Mouse (Mus musculus) liver, adult 2 months (tissue): ENCODE data around the gene Gimap8. TPM values are rescaled to one million over a fixed set of nuclear protein-coding genes. Genes with fewer than 3 reads are reported as not detected.

Experiments
- DNase-seq: peaks from one replicate; pipeline ENCODE4 v3.0.0-alpha.2; 2011; ENCODE audit warnings: low read depth, low spot score; ENCODE audit errors: extremely low read depth
- H3K27ac ChIP-seq: fragments of 200-500 bp; replicated peaks from 2 replicates; pipeline ENCODE4 v1.5.1; 2012; ENCODE audit warnings: low read depth, mild to moderate bottlenecking, control low read depth, inconsistent platforms, low read length; ENCODE audit not compliant: insufficient read depth
- H3K27me3 ChIP-seq: fragments of 200-500 bp; 2 replicates; pipeline ENCODE4 v1.6.1; 2012; ENCODE audit warnings: mild to moderate bottlenecking, moderate library complexity, low read length, inconsistent platforms; ENCODE audit not compliant: control insufficient read depth, insufficient read depth
- H3K36me3 ChIP-seq: fragments of 200-500 bp; 2 replicates; pipeline ENCODE4 v1.6.1; 2012; ENCODE audit warnings: low read length, inconsistent platforms; ENCODE audit not compliant: control insufficient read depth, insufficient read depth
- H3K4me1 ChIP-seq: fragments of 200-500 bp; 2 replicates; pipeline ENCODE4 v1.6.1; 2011; ENCODE audit warnings: low read length; ENCODE audit not compliant: control insufficient read depth, insufficient read depth
- H3K4me3 ChIP-seq: fragments of 200-500 bp; 2 replicates; pipeline ENCODE4 v1.5.1; 2011; ENCODE audit warnings: low read depth, mild to moderate bottlenecking, control low read depth, low read length, moderate library complexity; ENCODE audit not compliant: insufficient read depth
- H3K79me2 ChIP-seq: fragments of 200-500 bp; 2 replicates; pipeline ENCODE4 v1.6.1; 2012; ENCODE audit warnings: inconsistent platforms, mild to moderate bottlenecking, low read length, moderate library complexity; ENCODE audit not compliant: control insufficient read depth, insufficient read depth
- H3K9ac ChIP-seq: fragments of 200-500 bp; 2 replicates; pipeline ENCODE4 v1.6.1; 2012; ENCODE audit warnings: low read depth, mild to moderate bottlenecking, control low read depth, inconsistent platforms, low read length
- CTCF ChIP-seq: fragments of 200-500 bp; IDR thresholded peaks from 2 replicates; pipeline ENCODE4 v1.5.1; 2011; ENCODE audit warnings: low read depth, low read length, control low read depth
- POLR2A ChIP-seq: fragments of 200-500 bp; IDR thresholded peaks from 2 replicates; pipeline ENCODE4 v1.6.1; 2011; ENCODE audit warnings: low read length, control low read depth; ENCODE audit not compliant: insufficient read depth; ENCODE audit errors: extremely low read depth
- WGBS: fragments of 180-500 bp; shearing (Covaris S2); methylation state at CpG from one replicate; pipeline ENCODE4 v1.1.7; 2018; 5-methylcytosine and 5-hydroxymethylcytosine counted together
- polyA plus RNA-seq: library from polyadenylated mRNA; depleted of rRNA; stranded (reverse); fragments of >200 nt; gene quantifications from 2 replicates; pipeline ENCODE4 v1.2.3, GENCODE M21; 2012; rRNA removed
- total RNA-seq: library from RNA; depleted of rRNA; stranded (reverse); fragments of >200 nt; gene quantifications from 2 replicates; pipeline ENCODE4 v1.2.3, GENCODE M21; 2014; rRNA removed

Gimap8 gene
- total and polyA plus RNA-seq, 2 experiments = 1.4 to 6.1 TPM

- peaks cover 4% of the 10 kb centered on the region; the same call in 1 of the 2 replicates for H3K4me1 ChIP-seq
- WGBS = 83% methylated on average over 3 of the region's 3 CpGs
Measured at GRCm38 (mm10) chr6:48698888-48699287, 51.9 kb downstream of the Gimap8 start.

GRCm38 (mm10) chr6:48700251-48701075 is 53.4 kb downstream of the Gimap8 start:
- no peaks in the 10 kb centered on the region for H3K79me2 ChIP-seq
- H3K36me3 ChIP-seq = 0 out of 2 replicates have a peak, but pooled peaks cover 4% of the 10 kb centered on the region
- WGBS = 66% methylated on average over 5 of the region's 5 CpGs
- TF ChIP-seq CTCF = no peak
- TF ChIP-seq POLR2A = no peak
- DNase-seq = no peak
- peak overlapping the region; percentile 69 for H3K27ac ChIP-seq
- H3K27me3 ChIP-seq = no peaks in the 10 kb centered on the region
- H3K4me1 ChIP-seq = peaks cover 4% of the 10 kb centered on the region; the same call in 1 of the 2 replicates
- H3K9ac ChIP-seq = no peak overlapping the region
- H3K4me3 ChIP-seq = no peak overlapping the region

More at GRCm38 (mm10) chr6:48698888-48699287, 51.9 kb downstream of the Gimap8 start:
- TF ChIP-seq CTCF (no peak), POLR2A (no peak)
- Histone ChIP-seq H3K79me2 (no peaks in the 10 kb centered on the region), H3K4me3 (no peak overlapping the region), H3K27me3 (no peaks in the 10 kb centered on the region), H3K36me3 (0 out of 2 replicates have a peak, but pooled peaks cover 4% of the 10 kb centered on the region), H3K9ac (no peak overlapping the region), H3K27ac (peak overlapping the region; percentile 70; the same call in 1 of the 2 replicates)
- DNase-seq = no peak

- Histone ChIP-seq H3K36me3 (peaks cover 4% of the 10 kb centered on the region; the same call in 1 of the 2 replicates), H3K4me3 (no peak overlapping the region), H3K9ac (no peak overlapping the region), H3K79me2 (no peaks in the 10 kb centered on the region), H3K27me3 (no peaks in the 10 kb centered on the region), H3K27ac (peak overlapping the region; percentile 59), H3K4me1 (peaks cover 4% of the 10 kb centered on the region; the same call in 1 of the 2 replicates)
- 90% methylated on average over 7 of the region's 7 CpGs for WGBS
- TF ChIP-seq CTCF (no peak), POLR2A (no peak)
- no peak for DNase-seq
Measured at GRCm38 (mm10) chr6:48702146-48702545, 55.1 kb downstream of the Gimap8 start.

GRCm38 (mm10) chr6:48702601-48703000 is 55.6 kb downstream of the Gimap8 start:
- Histone ChIP-seq H3K79me2 (no peaks in the 10 kb centered on the region), H3K27me3 (no peaks in the 10 kb centered on the region), H3K4me1 (peaks cover 4% of the 10 kb centered on the region; the same call in 1 of the 2 replicates), H3K27ac (peak overlapping the region; percentile 59), H3K4me3 (no peak overlapping the region), H3K9ac (no peak overlapping the region), H3K36me3 (peaks cover 4% of the 10 kb centered on the region; the same call in 1 of the 2 replicates)
- 0 out of 2 replicates have a peak, but pooled peaks have one; percentile 2 for TF ChIP-seq CTCF
- TF ChIP-seq POLR2A = no peak
- no peak for DNase-seq
- 82% methylated on average over 5 of the region's 5 CpGs for WGBS

- H3K27me3 ChIP-seq = no peaks in the 10 kb centered on the region
- H3K79me2 ChIP-seq = no peaks in the 10 kb centered on the region
- H3K9ac ChIP-seq = no peak overlapping the region
- peak overlapping the region; percentile 40; the same call in 1 of the 2 replicates for H3K27ac ChIP-seq
- TF ChIP-seq CTCF (no peak), POLR2A (no peak)
- peaks cover 4% of the 10 kb centered on the region; the same call in 1 of the 2 replicates for H3K36me3 ChIP-seq
- H3K4me1 ChIP-seq = peaks cover 4% of the 10 kb centered on the region; the same call in 1 of the 2 replicates
- DNase-seq = no peak
- no peak overlapping the region for H3K4me3 ChIP-seq
Measured at GRCm38 (mm10) chr6:48704146-48704545, 57.1 kb downstream of the Gimap8 start.

- Histone ChIP-seq H3K4me3 (peak overlapping the region; percentile 42), H3K9ac (peak overlapping the region; percentile 14), H3K36me3 (peaks cover 4% of the 10 kb centered on the region; the same call in 1 of the 2 replicates), H3K4me1 (peaks cover 4% of the 10 kb centered on the region; the same call in 1 of the 2 replicates), H3K79me2 (no peaks in the 10 kb centered on the region), H3K27me3 (no peaks in the 10 kb centered on the region), H3K27ac (peak overlapping the region; percentile 75)
- TF ChIP-seq CTCF (no peak), POLR2A (no peak)
- WGBS = 80% methylated on average over 3 of the region's 3 CpGs
- DNase-seq = no peak
Measured at GRCm38 (mm10) chr6:48706130-48706529, 59.1 kb downstream of the Gimap8 start.

Other genes starting within 250 kb of the Gimap8 start
- 13.9 and 15.9 TPM in 2 replicates for gene Zfp467, start 201.4 kb upstream of the Gimap8 start, total RNA-seq
- 23.0 and 25.7 TPM in 2 replicates for gene Zfp467, start 201.4 kb upstream of the Gimap8 start, polyA plus RNA-seq
- gene Sspo, start 199.0 kb upstream of the Gimap8 start, total RNA-seq = 0.47 and 0.83 TPM in 2 replicates
- 1.5 and 2.0 TPM in 2 replicates for gene Sspo, start 199.0 kb upstream of the Gimap8 start, polyA plus RNA-seq
- 0.37 and 0.47 TPM in 2 replicates for gene Atp6v0e2, start 109.6 kb upstream of the Gimap8 start, total RNA-seq
- 0.96 and 1.7 TPM in 2 replicates for gene Atp6v0e2, start 109.6 kb upstream of the Gimap8 start, polyA plus RNA-seq
- gene Lrrc61, start 92.4 kb upstream of the Gimap8 start, total RNA-seq = 3.2 and 3.3 TPM in 2 replicates
- 8.5 and 10.1 TPM in 2 replicates for gene Lrrc61, start 92.4 kb upstream of the Gimap8 start, polyA plus RNA-seq
- gene Rarres2, start 74.4 kb upstream of the Gimap8 start, total RNA-seq = 1,102 and 1,282 TPM in 2 replicates
- 1,074 and 1,160 TPM in 2 replicates for gene Rarres2, start 74.4 kb upstream of the Gimap8 start, polyA plus RNA-seq
- gene Gm45021, start 57.6 kb upstream of the Gimap8 start, total RNA-seq = not detected in 2 replicates
- gene Gm45021, start 57.6 kb upstream of the Gimap8 start, polyA plus RNA-seq = not detected in 2 replicates
- gene Repin1, start 53.4 kb upstream of the Gimap8 start, total RNA-seq = 31.1 and 47.2 TPM in 2 replicates
- gene Repin1, start 53.4 kb upstream of the Gimap8 start, polyA plus RNA-seq = 73.6 and 74.7 TPM in 2 replicates
- not detected in 2 replicates for gene Gm44965, start 53.3 kb upstream of the Gimap8 start, total RNA-seq
- not detected in 2 replicates for gene Gm44965, start 53.3 kb upstream of the Gimap8 start, polyA plus RNA-seq
- 0.83 and 1.5 TPM in 2 replicates for gene Zfp775, start 45.2 kb upstream of the Gimap8 start, total RNA-seq
- 2.0 and 2.4 TPM in 2 replicates for gene Zfp775, start 45.2 kb upstream of the Gimap8 start, polyA plus RNA-seq
- under 0.01 TPM in 2 replicates for gene AI854703, start 20.5 kb upstream of the Gimap8 start, total RNA-seq
- 0.06 and 0.10 TPM in 2 replicates for gene AI854703, start 20.5 kb upstream of the Gimap8 start, polyA plus RNA-seq
- 11.6 and 12.2 TPM in 2 replicates for gene Gimap9, start 28.9 kb downstream of the Gimap8 start, total RNA-seq
- 4.2 and 6.3 TPM in 2 replicates for gene Gimap9, start 28.9 kb downstream of the Gimap8 start, polyA plus RNA-seq
- 11.9 and 15.1 TPM in 2 replicates for gene Gimap4, start 37.3 kb downstream of the Gimap8 start, total RNA-seq
- gene Gimap4, start 37.3 kb downstream of the Gimap8 start, polyA plus RNA-seq = 3.9 and 5.5 TPM in 2 replicates
- 13.9 and 19.1 TPM in 2 replicates for gene Gimap6, start 61.0 kb downstream of the Gimap8 start, total RNA-seq
- gene Gimap6, start 61.0 kb downstream of the Gimap8 start, polyA plus RNA-seq = 2.6 and 2.8 TPM in 2 replicates
- not detected in 2 replicates for gene Gm28053, start 71.4 kb downstream of the Gimap8 start, total RNA-seq
- gene Gm28053, start 71.4 kb downstream of the Gimap8 start, polyA plus RNA-seq = not detected in 2 replicates
- gene Gimap7, start 71.4 kb downstream of the Gimap8 start, total RNA-seq = 0.37 and 0.47 TPM in 2 replicates
- 0.19 and 0.35 TPM in 2 replicates for gene Gimap7, start 71.4 kb downstream of the Gimap8 start, polyA plus RNA-seq
- 4.1 and 5.0 TPM in 2 replicates for gene Gimap1, start 91.8 kb downstream of the Gimap8 start, total RNA-seq
- gene Gimap1, start 91.8 kb downstream of the Gimap8 start, polyA plus RNA-seq = 2.5 TPM in 2 replicates
- 1.2 and 3.3 TPM in 2 replicates for gene Gimap5, start 99.0 kb downstream of the Gimap8 start, total RNA-seq
- gene Gimap5, start 99.0 kb downstream of the Gimap8 start, polyA plus RNA-seq = 2.8 and 3.3 TPM in 2 replicates
- gene Gimap3, start 123.6 kb downstream of the Gimap8 start, total RNA-seq = 1.7 and 1.9 TPM in 2 replicates
- 1.5 and 3.1 TPM in 2 replicates for gene Gimap3, start 123.6 kb downstream of the Gimap8 start, polyA plus RNA-seq
- 71.4 and 98.0 TPM in 2 replicates for gene Tmem176a, start 193.7 kb downstream of the Gimap8 start, total RNA-seq
- 225 and 241 TPM in 2 replicates for gene Tmem176a, start 193.7 kb downstream of the Gimap8 start, polyA plus RNA-seq
- 92.9 and 152 TPM in 2 replicates for gene Tmem176b, start 194.3 kb downstream of the Gimap8 start, total RNA-seq
- 392 and 394 TPM in 2 replicates for gene Tmem176b, start 194.3 kb downstream of the Gimap8 start, polyA plus RNA-seq
- gene Aoc1, start 225.7 kb downstream of the Gimap8 start, total RNA-seq = 0.09 and 0.20 TPM in 2 replicates
- gene Aoc1, start 225.7 kb downstream of the Gimap8 start, polyA plus RNA-seq = 0.14 and 0.17 TPM in 2 replicates